In the genomic region with DNA sequence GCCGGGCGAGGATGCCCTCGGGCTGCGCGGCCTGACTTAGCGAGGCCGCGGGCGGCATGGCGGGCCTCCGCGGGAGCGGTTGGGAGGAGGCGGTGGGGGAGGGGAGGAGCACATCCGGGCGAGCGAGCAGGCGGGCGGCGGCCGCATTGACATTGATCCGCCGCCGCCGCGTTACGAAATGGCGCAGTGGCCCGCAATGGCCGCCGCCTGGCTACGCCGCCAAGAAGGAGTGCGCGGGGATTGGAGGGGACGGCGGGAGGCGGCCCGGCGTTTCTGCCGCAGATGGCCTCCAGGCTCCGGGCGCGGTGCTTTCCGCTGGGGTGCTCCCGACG, we compare ENCODE assay signal across 8 mouse cellular contexts. TPM values are rescaled to one million over a fixed set of nuclear protein-coding genes. Genes with fewer than 3 reads are reported as not detected.
DNase-seq lines count a peak whose midpoint lies in the region; ATAC-seq and TF ChIP-seq lines count a peak whose summit lies in the region.

No protein-coding gene starts in this region.

- no peaks in the 10 kb centered on the region for H3K27me3 ChIP-seq in forebrain, embryonic 10.5 days (ENCODE audit: poor library complexity, severe bottlenecking)
- no peaks in the 10 kb centered on the region for H3K27me3 ChIP-seq in heart, embryonic 15.5 days
- H3K27me3 ChIP-seq in liver, embryonic 14.5 days (ENCODE audit: control insufficient read depth, insufficient read depth, low read length), result no peaks in the 10 kb centered on the region
- H3K27me3 ChIP-seq in stomach, embryonic 15.5 days (replicated peaks), result no peaks in the 10 kb centered on the region

- peak; percentile 21; the same call in 1 of the 2 replicates for TF ChIP-seq EP300 in liver, embryonic 14.5 days (IDR thresholded peaks at IDR 0.05; ENCODE audit: low read depth)

- H3K4me3 ChIP-seq in forebrain, embryonic 10.5 days, result peak overlapping the region; percentile 93
- peak overlapping the region; percentile 95 for H3K4me3 ChIP-seq in heart, embryonic 15.5 days
- H3K4me3 ChIP-seq in liver, embryonic 14.5 days (ENCODE audit: insufficient read depth in 1 of 2, low read depth in 2 of 2, low read length in 2 of 2), result peak overlapping the region; percentile 70 to 100
- H3K4me3 ChIP-seq in stomach, embryonic 15.5 days (replicated peaks), result peak overlapping the region; percentile 78

- ATAC-seq in heart, embryonic 15.5 days (replicated peaks; ENCODE audit: insufficient number of reproducible peaks, insufficient read depth, low FRiP score, low read depth), result peak; percentile 74
- ATAC-seq in liver, embryonic 14.5 days (ENCODE audit: insufficient read depth), result peak; percentile 71
- peak; percentile 67 for ATAC-seq in stomach, embryonic 15.5 days (ENCODE audit: insufficient read depth, low FRiP score, low read depth)

- peaks cover 23% of the 10 kb centered on the region for H3K4me1 ChIP-seq in forebrain, embryonic 10.5 days
- peaks cover 19% of the 10 kb centered on the region for H3K4me1 ChIP-seq in heart, embryonic 15.5 days (replicated peaks)
- peaks cover 14 to 17% of the 10 kb centered on the region in 2 experiments; a peak in 3 of 4 replicates for H3K4me1 ChIP-seq in liver, embryonic 14.5 days (replicated peaks; ENCODE audit: control insufficient read depth in 2 of 2, insufficient read depth in 2 of 2, low read length in 1 of 2)
- peaks cover 10% of the 10 kb centered on the region; the same call in 1 of the 2 replicates for H3K4me1 ChIP-seq in stomach, embryonic 15.5 days

- under 1% methylated on average over 41 of the region's 47 CpGs for WGBS in forebrain, embryonic 10.5 days
- under 1% methylated on average over 46 of the region's 47 CpGs for WGBS in heart, embryonic 15.5 days
- under 1% methylated on average over 47 of the region's 47 CpGs for whole genome bisulfite sequencing in liver, embryonic 14.5 days (ENCODE audit: insufficient replicate concordance)
- WGBS in stomach, embryonic 15.5 days, result 1% methylated on average over 37 of the region's 47 CpGs

- peak overlapping the region; percentile 99 for H3K9ac ChIP-seq in heart, embryonic 15.5 days
- peak overlapping the region; percentile 89 for H3K9ac ChIP-seq in liver, embryonic 14.5 days (replicated peaks)
- peak overlapping the region; percentile 97 for H3K9ac ChIP-seq in stomach, embryonic 15.5 days

- TF ChIP-seq CTCF in liver, embryonic 14.5 days (IDR thresholded peaks at IDR 0.05; ENCODE audit: low read depth), result 0 out of 2 replicates have a peak, but pooled peaks have one; percentile 14

- peaks cover 40% of the 10 kb centered on the region for H3K36me3 ChIP-seq in forebrain, embryonic 10.5 days (replicated peaks)
- peaks cover 22% of the 10 kb centered on the region for H3K36me3 ChIP-seq in heart, embryonic 15.5 days
- H3K36me3 ChIP-seq in liver, embryonic 14.5 days (replicated peaks; ENCODE audit: control insufficient read depth, insufficient read depth, low read depth), result peaks cover 41% of the 10 kb centered on the region
- H3K36me3 ChIP-seq in stomach, embryonic 15.5 days, result peaks cover 13% of the 10 kb centered on the region; the same call in 1 of the 2 replicates

- H3K4me2 ChIP-seq in heart, embryonic 15.5 days, result peak overlapping the region; percentile 72
- peak overlapping the region; percentile 93 for H3K4me2 ChIP-seq in liver, embryonic 14.5 days (ENCODE audit: low read depth)
- peak overlapping the region; percentile 73 for H3K4me2 ChIP-seq in stomach, embryonic 15.5 days

- H3K9me3 ChIP-seq in forebrain, embryonic 10.5 days, result no peaks in the 10 kb centered on the region
- no peaks in the 10 kb centered on the region for H3K9me3 ChIP-seq in heart, embryonic 15.5 days (replicated peaks)
- no peaks in the 10 kb centered on the region for H3K9me3 ChIP-seq in liver, embryonic 14.5 days (ENCODE audit: control insufficient read depth, low read length)
- H3K9me3 ChIP-seq in stomach, embryonic 15.5 days, result no peaks in the 10 kb centered on the region

- H3K27ac ChIP-seq in forebrain, embryonic 10.5 days, result peak overlapping the region; percentile 100
- H3K27ac ChIP-seq in heart, embryonic 15.5 days, result peak overlapping the region; percentile 98
- H3K27ac ChIP-seq in liver, embryonic 14.5 days, result peak overlapping the region; percentile 76
- peak overlapping the region; percentile 98 for H3K27ac ChIP-seq in stomach, embryonic 15.5 days

- peak; percentile 96 for DNase-seq in CD4-positive, CD25-positive, alpha-beta regulatory T cell, adult 2 months (ENCODE audit: low read depth, low spot score)
- peak; percentile 75 for DNase-seq in c-Kit-negative CD71-positive TER-119-positive erythroid progenitor cells, embryonic 14.5 days (ENCODE audit: low read depth, low spot score)
- peak; percentile 88 for DNase-seq in forebrain, embryonic 10.5 days (ENCODE audit: extremely low spot score, low spot score)
- peak; percentile 97 to 98 for DNase-seq in kidney, postnatal 25 days
- DNase-seq in liver, embryonic 14.5 days (ENCODE audit: low read depth in 3 of 3, low spot score in 3 of 3), result peak; percentile 71 to 72 (median 71)
- DNase-seq in neural tube, embryonic 10.5 days (ENCODE audit: extremely low spot score, low spot score), result peak; percentile 89

RNA-seq across cellular contexts. Expression of a gene that starts 0.5 kb away (rescaled TPM):
- 405 and 428 TPM in 2 replicates for polyA plus RNA-seq in forebrain, embryonic 10.5 days (2016; fragmentation: Nextera tagmentation; extraction: Ambion mirVana)
- polyA plus RNA-seq in heart, embryonic 15.5 days (2015; fragmentation: Nextera tagmentation; extraction: Ambion mirVana), result 170 and 171 TPM in 2 replicates
- polyA plus RNA-seq in liver, embryonic 14.5 days (2012; rRNA removed), result 189 and 409 TPM in 2 replicates
- 85.0 and 93.4 TPM in 2 replicates for polyA plus RNA-seq in liver, embryonic 14.5 days (2014; fragmentation: Nextera tagmentation; extraction: Ambion mirVana)
- 241 and 344 TPM in 2 replicates for polyA plus RNA-seq in stomach, embryonic 15.5 days (2015; fragmentation: Nextera tagmentation; extraction: Ambion mirVana)

RNA-seq across cellular contexts. Expression of a gene that starts 44.8 kb away (rescaled TPM):
- polyA plus RNA-seq in forebrain, embryonic 10.5 days (2016; fragmentation: Nextera tagmentation; extraction: Ambion mirVana), result 23.8 and 26.5 TPM in 2 replicates
- polyA plus RNA-seq in heart, embryonic 15.5 days (2015; fragmentation: Nextera tagmentation; extraction: Ambion mirVana), result 49.4 and 52.0 TPM in 2 replicates
- 24.7 and 30.4 TPM in 2 replicates for polyA plus RNA-seq in liver, embryonic 14.5 days (2012; rRNA removed)
- 40.0 and 42.2 TPM in 2 replicates for polyA plus RNA-seq in liver, embryonic 14.5 days (2014; fragmentation: Nextera tagmentation; extraction: Ambion mirVana)
- polyA plus RNA-seq in stomach, embryonic 15.5 days (2015; fragmentation: Nextera tagmentation; extraction: Ambion mirVana), result 93.9 and 97.4 TPM in 2 replicates

Comparison
In these comparisons a context has a peak if more than half of its experiments do, and no peak if none do; other contexts are left out.
1. Peak in every context shown above with its lines: DNase-seq, ATAC-seq, H3K4me3 ChIP-seq and H3K27ac ChIP-seq.